Mouse (Mus musculus): ENCODE results near the gene Trpm3. TPM values are rescaled to one million over a fixed set of nuclear protein-coding genes. Genes with fewer than 3 reads are reported as not detected.

Trpm3 gene
- total and polyA plus RNA-seq, 2 experiments from 2014 or later = 0.52 to 0.95 TPM

DNA sequence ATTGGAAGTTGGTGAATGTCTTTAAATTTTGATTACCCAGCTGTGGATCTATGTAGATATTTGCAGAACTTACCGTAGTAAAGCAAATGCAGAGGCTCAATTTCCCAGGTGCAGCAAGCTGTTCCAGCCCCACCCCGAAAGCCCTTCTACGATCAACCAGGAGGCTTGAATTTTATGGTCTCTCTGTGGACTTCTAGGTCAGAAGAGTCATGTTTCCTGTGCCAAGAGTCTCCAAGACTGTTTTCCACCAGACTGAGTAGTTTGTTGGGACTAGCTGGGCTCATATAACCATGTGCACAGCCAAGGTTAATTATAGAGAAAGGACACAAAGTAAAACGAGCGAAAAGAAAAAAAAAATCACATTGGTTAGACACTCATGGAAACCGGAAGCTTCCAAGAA, 364.6 kb downstream of the Trpm3 start:
- no peaks in the 10 kb centered on the region for H3K36me3 ChIP-seq (replicated peaks; ENCODE audit: control insufficient read depth, insufficient read depth, low read length)
- H3K4me3 ChIP-seq (ENCODE audit: low read depth, low read length) = no peak overlapping the region
- no peak overlapping the region for H3K9ac ChIP-seq (replicated peaks; ENCODE audit: low read depth, low read length)
- H3K27ac ChIP-seq (ENCODE audit: low read depth) = no peak overlapping the region
- no peaks in the 10 kb centered on the region for H3K4me1 ChIP-seq (ENCODE audit: control insufficient read depth, insufficient read depth)
- TF ChIP-seq EP300 (IDR thresholded peaks at IDR 0.05; ENCODE audit: low read depth) (no peak), CTCF (IDR thresholded peaks at IDR 0.05; ENCODE audit: low read depth) (no peak)
- no peak overlapping the region for H3K4me2 ChIP-seq (ENCODE audit: low read depth, low read length)
- DNase-seq (ENCODE audit: low spot score) (no peak), ATAC-seq (ENCODE audit: insufficient read depth, low read depth) (no peak)
- H3K9me3 ChIP-seq (replicated peaks; ENCODE audit: control insufficient read depth, low read length) = no peaks in the 10 kb centered on the region
- no peaks in the 10 kb centered on the region for H3K27me3 ChIP-seq (ENCODE audit: control insufficient read depth, insufficient read depth, low read length)
- 79% methylated on average over 6 of the region's 6 CpGs for WGBS

DNA sequence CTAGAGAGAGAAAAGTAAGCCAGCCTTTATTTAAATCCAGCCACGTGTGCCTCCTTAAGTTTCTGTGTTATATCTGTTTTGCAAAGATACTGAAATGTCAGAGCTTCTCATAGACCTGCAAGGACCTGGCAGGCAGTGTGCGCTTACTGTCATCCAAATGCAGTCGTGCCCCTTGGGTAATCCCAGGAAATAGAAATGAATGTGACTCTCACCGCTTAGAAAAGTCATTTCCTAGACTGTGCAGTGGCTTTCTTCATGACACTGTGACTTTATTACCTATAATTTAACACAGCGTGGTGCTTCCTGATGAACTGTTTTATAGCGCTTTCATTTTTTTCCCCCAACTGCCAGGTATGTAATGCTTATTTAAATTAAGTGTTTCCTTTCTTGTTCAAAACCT, 379.7 kb downstream of the Trpm3 start:
- Histone ChIP-seq H3K4me2 (ENCODE audit: low read depth, low read length) (no peak overlapping the region), H3K4me1 (ENCODE audit: control insufficient read depth, insufficient read depth) (no peaks in the 10 kb centered on the region), H3K4me3 (ENCODE audit: low read depth, low read length) (no peak overlapping the region), H3K9me3 (replicated peaks; ENCODE audit: control insufficient read depth, low read length) (no peaks in the 10 kb centered on the region), H3K9ac (replicated peaks; ENCODE audit: low read depth, low read length) (no peak overlapping the region), H3K27ac (ENCODE audit: low read depth) (no peak overlapping the region), H3K27me3 (ENCODE audit: control insufficient read depth, insufficient read depth, low read length) (no peaks in the 10 kb centered on the region), H3K36me3 (replicated peaks; ENCODE audit: control insufficient read depth, insufficient read depth, low read length) (no peaks in the 10 kb centered on the region)
- TF ChIP-seq CTCF (IDR thresholded peaks at IDR 0.05; ENCODE audit: low read depth) (no peak), EP300 (IDR thresholded peaks at IDR 0.05; ENCODE audit: low read depth) (no peak)
- ATAC-seq (ENCODE audit: insufficient read depth, low read depth) (no peak), DNase-seq (ENCODE audit: low spot score) (no peak)
- 64% methylated on average over 6 of the region's 6 CpGs for WGBS

DNA sequence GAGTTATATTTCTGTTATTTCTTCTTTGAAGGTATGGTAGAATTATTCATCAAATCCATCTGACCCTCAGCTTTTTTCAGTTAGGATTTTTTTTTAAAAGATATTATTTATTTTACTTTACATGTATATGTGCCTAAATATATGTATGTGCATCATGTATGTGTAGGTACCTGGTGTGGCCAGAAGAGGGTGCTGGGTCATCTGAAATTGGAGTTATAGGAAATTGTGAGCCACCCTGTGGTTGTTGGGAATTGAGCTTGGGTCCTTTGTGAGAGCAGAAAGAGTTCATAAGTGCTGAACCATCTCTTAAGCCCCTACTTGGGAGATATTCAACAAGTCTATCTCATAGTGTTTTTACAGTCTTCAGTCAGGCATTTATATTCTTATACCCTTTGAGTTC, 389.1 kb downstream of the Trpm3 start:
- no peaks in the 10 kb centered on the region for H3K36me3 ChIP-seq (replicated peaks; ENCODE audit: control insufficient read depth, insufficient read depth, low read length)
- H3K4me3 ChIP-seq (ENCODE audit: low read depth, low read length) = no peak overlapping the region
- no peak overlapping the region for H3K9ac ChIP-seq (replicated peaks; ENCODE audit: low read depth, low read length)
- H3K4me2 ChIP-seq (ENCODE audit: low read depth, low read length) = no peak overlapping the region
- no peaks in the 10 kb centered on the region for H3K27me3 ChIP-seq (ENCODE audit: control insufficient read depth, insufficient read depth, low read length)
- no peaks in the 10 kb centered on the region for H3K9me3 ChIP-seq (replicated peaks; ENCODE audit: control insufficient read depth, low read length)
- ATAC-seq (ENCODE audit: insufficient read depth, low read depth) = no peak
- no peak for DNase-seq (ENCODE audit: low spot score)
- TF ChIP-seq EP300 (IDR thresholded peaks at IDR 0.05; ENCODE audit: low read depth) = no peak
- no peak overlapping the region for H3K27ac ChIP-seq (ENCODE audit: low read depth)
- no peaks in the 10 kb centered on the region for H3K4me1 ChIP-seq (ENCODE audit: control insufficient read depth, insufficient read depth)

DNA sequence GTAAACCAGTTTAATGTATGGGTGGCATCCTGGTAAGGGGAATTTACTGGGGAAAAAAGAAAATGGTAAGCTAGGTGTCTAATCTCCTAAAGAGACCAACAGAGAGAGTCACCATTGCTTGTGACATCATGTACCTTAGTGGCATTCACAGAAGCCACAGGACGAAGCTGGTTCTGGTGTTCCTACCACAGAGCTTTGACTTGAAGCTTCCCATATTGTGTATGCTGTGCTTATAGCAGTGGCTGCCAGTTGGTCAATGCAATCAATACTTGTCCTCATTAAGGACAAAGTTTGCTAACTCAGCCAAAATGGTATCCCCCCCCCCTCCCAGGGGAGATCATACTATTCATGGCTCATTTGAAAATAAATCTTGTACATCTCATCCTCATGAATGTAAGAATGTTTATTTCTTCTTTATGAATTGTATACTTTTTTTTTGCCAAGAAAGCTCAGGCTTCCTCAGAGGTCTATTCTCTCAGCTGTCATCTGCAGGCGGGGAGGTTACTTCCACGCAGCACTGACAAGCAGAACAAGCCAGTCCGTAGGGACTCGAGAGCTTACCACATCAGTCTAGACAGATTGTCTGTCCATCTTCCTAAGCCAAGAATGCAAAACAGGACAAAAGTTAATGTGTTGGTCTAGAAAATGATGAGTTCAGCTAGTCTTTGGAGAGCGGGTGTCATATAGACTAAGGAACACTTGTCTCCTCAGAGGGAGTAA, 404.3 kb downstream of the Trpm3 start:
- Histone ChIP-seq H3K4me3 (ENCODE audit: low read depth, low read length) (no peak overlapping the region), H3K9ac (replicated peaks; ENCODE audit: low read depth, low read length) (no peak overlapping the region), H3K27ac (ENCODE audit: low read depth) (no peak overlapping the region), H3K36me3 (replicated peaks; ENCODE audit: control insufficient read depth, insufficient read depth, low read length) (no peaks in the 10 kb centered on the region), H3K4me1 (ENCODE audit: control insufficient read depth, insufficient read depth) (no peaks in the 10 kb centered on the region), H3K9me3 (replicated peaks; ENCODE audit: control insufficient read depth, low read length) (no peaks in the 10 kb centered on the region), H3K27me3 (ENCODE audit: control insufficient read depth, insufficient read depth, low read length) (no peaks in the 10 kb centered on the region), H3K4me2 (ENCODE audit: low read depth, low read length) (no peak overlapping the region)
- TF ChIP-seq EP300 (IDR thresholded peaks at IDR 0.05; ENCODE audit: low read depth) (no peak), CTCF (IDR thresholded peaks at IDR 0.05; ENCODE audit: low read depth) (no peak)
- WGBS = 79% methylated on average over 6 of the region's 6 CpGs
- ATAC-seq (ENCODE audit: insufficient read depth, low read depth) = no peak
- DNase-seq (ENCODE audit: low spot score) = no peak

- Histone ChIP-seq H3K36me3 (replicated peaks; ENCODE audit: control insufficient read depth, insufficient read depth, low read length) (no peaks in the 10 kb centered on the region), H3K4me3 (ENCODE audit: low read depth, low read length) (no peak overlapping the region), H3K4me2 (ENCODE audit: low read depth, low read length) (no peak overlapping the region), H3K9ac (replicated peaks; ENCODE audit: low read depth, low read length) (no peak overlapping the region), H3K27me3 (ENCODE audit: control insufficient read depth, insufficient read depth, low read length) (no peaks in the 10 kb centered on the region), H3K4me1 (ENCODE audit: control insufficient read depth, insufficient read depth) (peaks cover 11% of the 10 kb centered on the region), H3K9me3 (replicated peaks; ENCODE audit: control insufficient read depth, low read length) (no peaks in the 10 kb centered on the region), H3K27ac (ENCODE audit: low read depth) (no peak overlapping the region)
- WGBS = 24% methylated on average over 5 of the region's 5 CpGs
- ATAC-seq (ENCODE audit: insufficient read depth, low read depth) = no peak
- DNase-seq (ENCODE audit: low spot score) = peak; percentile 8
- peak; percentile 66 for TF ChIP-seq CTCF (IDR thresholded peaks at IDR 0.05; ENCODE audit: low read depth)
- TF ChIP-seq EP300 (IDR thresholded peaks at IDR 0.05; ENCODE audit: low read depth) = no peak
Measured at GRCm38 (mm10) chr19:22552179-22552578, 413.3 kb downstream of the Trpm3 start.

GRCm38 (mm10) chr19:22554421-22554941, 415.6 kb downstream of the Trpm3 start:
- no peaks in the 10 kb centered on the region for H3K9me3 ChIP-seq (replicated peaks; ENCODE audit: control insufficient read depth, low read length)
- no peak overlapping the region for H3K27ac ChIP-seq (ENCODE audit: low read depth)
- no peak overlapping the region for H3K4me3 ChIP-seq (ENCODE audit: low read depth, low read length)
- TF ChIP-seq EP300 (IDR thresholded peaks at IDR 0.05; ENCODE audit: low read depth) (no peak), CTCF (IDR thresholded peaks at IDR 0.05; ENCODE audit: low read depth) (no peak)
- H3K36me3 ChIP-seq (replicated peaks; ENCODE audit: control insufficient read depth, insufficient read depth, low read length) = no peaks in the 10 kb centered on the region
- no peaks in the 10 kb centered on the region for H3K27me3 ChIP-seq (ENCODE audit: control insufficient read depth, insufficient read depth, low read length)
- peak; percentile 73; the same call in 1 of the 2 replicates for ATAC-seq (ENCODE audit: insufficient read depth, low read depth)
- peak; percentile 54 for DNase-seq (ENCODE audit: low spot score)
- peak overlapping the region; percentile 17 for H3K4me2 ChIP-seq (ENCODE audit: low read depth, low read length)
- 12% methylated on average over 7 of the region's 7 CpGs for WGBS
- H3K4me1 ChIP-seq (ENCODE audit: control insufficient read depth, insufficient read depth) = peaks cover 11% of the 10 kb centered on the region
- H3K9ac ChIP-seq (replicated peaks; ENCODE audit: low read depth, low read length) = no peak overlapping the region
